Mouse (Mus musculus) lung, postnatal 0 days (tissue): ENCODE data around the gene Glb1. TPM values are rescaled to one million over a fixed set of nuclear protein-coding genes. Genes with fewer than 3 reads are reported as not detected.

Experiments
- ATAC-seq: fragments of 200-750 bp; cut with Nextera tagmentation; 2 replicates; pipeline ENCODE4 v1.8.0; 2017; ENCODE audit warnings: moderate library complexity
- DNase-seq: peaks from one replicate; pipeline ENCODE4 v3.0.0-alpha.2; 2016; ENCODE audit warnings: low spot score
- H3K27ac ChIP-seq: fragments of 300-500 bp; sonication (generic); 2 replicates; pipeline ENCODE4 v1.5.1; 2014; ENCODE audit warnings: antibody characterized with exemption, mild to moderate bottlenecking, low read length, mixed read lengths
- H3K27me3 ChIP-seq: fragments of 300-500 bp; sonication (generic); replicated peaks from 2 replicates; pipeline ENCODE4 v1.6.1; 2014; ENCODE audit warnings: low read length, mixed read lengths; ENCODE audit not compliant: insufficient read depth
- H3K36me3 ChIP-seq: fragments of 300-500 bp; sonication (generic); 2 replicates; pipeline ENCODE4 v1.6.1; 2014; ENCODE audit warnings: low read length, mixed read lengths; ENCODE audit not compliant: insufficient read depth
- H3K4me1 ChIP-seq: fragments of 300-500 bp; sonication (generic); 2 replicates; pipeline ENCODE4 v1.6.1; 2014; ENCODE audit warnings: antibody characterized with exemption, low read depth, low read length, mixed read lengths; ENCODE audit not compliant: insufficient read depth
- H3K4me2 ChIP-seq: fragments of 300-500 bp; sonication (generic); replicated peaks from 2 replicates; pipeline ENCODE4 v1.6.1; 2014; ENCODE audit warnings: low read depth, mild to moderate bottlenecking, low read length, moderate library complexity, mixed read lengths
- H3K4me3 ChIP-seq: fragments of 300-500 bp; sonication (generic); 2 replicates; pipeline ENCODE4 v1.5.1; 2014; ENCODE audit warnings: low read depth, low read length
- H3K9ac ChIP-seq: fragments of 300-500 bp; sonication (generic); replicated peaks from 2 replicates; pipeline ENCODE4 v1.6.1; 2014; ENCODE audit warnings: low read depth, mild to moderate bottlenecking
- H3K9me3 ChIP-seq: fragments of 300-500 bp; sonication (generic); 2 replicates; pipeline ENCODE4 v1.6.1; 2016; ENCODE audit warnings: low read length, mixed read lengths
- CTCF ChIP-seq: IDR thresholded peaks from 2 replicates; pipeline ENCODE4 v1.5.1; 2016; ENCODE audit warnings: antibody characterized with exemption, mild to moderate bottlenecking
- EP300 ChIP-seq: IDR thresholded peaks from 2 replicates; pipeline ENCODE4 v1.6.1; 2016; ENCODE audit warnings: antibody characterized with exemption, mild to moderate bottlenecking, control low read depth
- WGBS: fragments of 180-500 bp; shearing (Covaris S2); extraction: QIAGEN DNeasy Blood & Tissue Kit; methylation state at CpG from one replicate; pipeline ENCODE4 v1.1.7; 2014; 5-methylcytosine and 5-hydroxymethylcytosine counted together
- polyA plus RNA-seq: library from polyadenylated mRNA; unstranded; fragments of >200 nt; fragmentation: Nextera tagmentation; extraction: Ambion mirVana; gene quantifications from 2 replicates; pipeline ENCODE4 v1.2.1, GENCODE M21; 2015

Glb1 gene
- polyA plus RNA-seq, 1 experiment from 2014 or later = 23.4 TPM

DNA sequence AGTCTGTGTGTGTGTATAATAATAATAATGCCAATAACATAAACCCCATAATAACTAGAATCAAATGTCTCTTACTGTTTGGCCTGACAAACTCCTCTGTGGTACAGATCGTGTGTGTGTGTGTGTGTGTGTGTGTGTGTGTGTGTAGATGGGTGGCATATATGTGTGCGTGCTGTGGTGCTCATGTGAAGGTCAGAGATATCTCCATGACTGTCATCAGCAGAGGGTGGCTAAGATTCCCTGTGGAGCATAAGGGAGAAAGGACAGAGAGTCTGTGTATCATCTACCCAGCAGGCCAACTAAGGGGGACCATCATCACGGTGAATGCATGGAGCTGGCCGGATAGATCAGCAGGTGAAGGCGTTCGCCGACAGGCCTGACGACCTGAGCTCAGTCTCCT, 46.0 kb downstream of the Glb1 start:
- no peak overlapping the region for H3K9ac ChIP-seq
- H3K4me2 ChIP-seq = no peak overlapping the region
- H3K4me1 ChIP-seq = no peaks in the 10 kb centered on the region
- no peaks in the 10 kb centered on the region for H3K27me3 ChIP-seq
- no peak overlapping the region for H3K27ac ChIP-seq
- TF ChIP-seq CTCF (no peak), EP300 (no peak)
- ATAC-seq = no peak
- H3K4me3 ChIP-seq = no peak overlapping the region
- no peak for DNase-seq
- 0 out of 2 replicates have a peak, but pooled peaks cover 4% of the 10 kb centered on the region for H3K36me3 ChIP-seq
- H3K9me3 ChIP-seq = no peaks in the 10 kb centered on the region
- 85% methylated on average over 8 of the region's 8 CpGs for WGBS

GRCm38 (mm10) chr9:114448700-114449099, 47.8 kb downstream of the Glb1 start:
- no peaks in the 10 kb centered on the region for H3K36me3 ChIP-seq
- no peak for TF ChIP-seq CTCF
- no peak for TF ChIP-seq EP300
- no peak overlapping the region for H3K27ac ChIP-seq
- no peaks in the 10 kb centered on the region for H3K4me1 ChIP-seq
- no peak overlapping the region for H3K4me3 ChIP-seq
- H3K9me3 ChIP-seq = no peaks in the 10 kb centered on the region
- no peak for DNase-seq
- WGBS = 63% methylated on average over 5 of the region's 5 CpGs
- ATAC-seq = no peak
- H3K27me3 ChIP-seq = no peaks in the 10 kb centered on the region
- no peak overlapping the region for H3K4me2 ChIP-seq
- no peak overlapping the region for H3K9ac ChIP-seq

DNA sequence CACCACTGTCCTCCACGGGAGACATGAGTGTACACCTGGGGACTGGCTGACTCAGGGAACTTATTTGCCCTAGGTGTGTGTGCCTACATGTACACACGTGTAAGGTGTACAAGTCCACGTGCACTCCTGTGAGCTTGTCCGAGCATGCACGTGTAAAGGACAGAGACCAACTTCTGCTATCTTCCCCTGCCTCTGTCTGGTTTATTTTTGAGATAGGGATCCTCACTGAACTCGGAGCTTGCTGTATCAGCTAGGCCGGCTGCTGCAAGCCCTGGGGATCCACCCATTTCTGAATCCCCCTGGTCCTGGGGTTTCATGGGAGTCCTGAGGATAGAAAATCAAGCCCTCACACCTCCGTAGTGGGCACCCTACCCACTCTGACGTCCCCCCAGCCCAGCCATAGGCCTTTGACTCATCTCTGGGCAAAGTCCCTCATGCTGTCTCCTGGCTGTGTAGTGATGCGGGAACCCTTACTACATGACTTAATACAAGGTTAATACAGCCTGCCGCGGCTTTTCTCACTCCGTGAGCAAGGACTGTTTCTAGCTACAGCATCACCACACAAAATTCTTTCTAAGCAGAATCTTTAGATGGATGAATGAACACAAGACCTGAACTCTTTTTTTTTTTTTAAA, 48.4 kb downstream of the Glb1 start:
- H3K4me2 ChIP-seq = no peak overlapping the region
- H3K36me3 ChIP-seq = no peaks in the 10 kb centered on the region
- TF ChIP-seq EP300 (no peak), CTCF (no peak)
- H3K4me3 ChIP-seq = no peak overlapping the region
- ATAC-seq (no peak), DNase-seq (no peak)
- WGBS = 80% methylated on average over 13 of the region's 13 CpGs
- no peak overlapping the region for H3K9ac ChIP-seq
- H3K4me1 ChIP-seq = no peaks in the 10 kb centered on the region
- H3K9me3 ChIP-seq = no peaks in the 10 kb centered on the region
- H3K27ac ChIP-seq = no peak overlapping the region
- no peaks in the 10 kb centered on the region for H3K27me3 ChIP-seq

- H3K27me3 ChIP-seq = no peaks in the 10 kb centered on the region
- H3K27ac ChIP-seq = no peak overlapping the region
- no peak overlapping the region for H3K4me2 ChIP-seq
- no peak overlapping the region for H3K9ac ChIP-seq
- whole genome bisulfite sequencing = 71% methylated on average over 7 of the region's 7 CpGs
- DNase-seq (no peak), ATAC-seq (no peak)
- H3K4me1 ChIP-seq = no peaks in the 10 kb centered on the region
- no peak overlapping the region for H3K4me3 ChIP-seq
- H3K36me3 ChIP-seq = 0 out of 2 replicates have a peak, but pooled peaks cover 4% of the 10 kb centered on the region
- no peak for TF ChIP-seq EP300
- TF ChIP-seq CTCF = no peak
- H3K9me3 ChIP-seq = no peaks in the 10 kb centered on the region
These were observed 50.7 kb downstream of the Glb1 start for GRCm38 (mm10) chr9:114451615-114452014.

DNA sequence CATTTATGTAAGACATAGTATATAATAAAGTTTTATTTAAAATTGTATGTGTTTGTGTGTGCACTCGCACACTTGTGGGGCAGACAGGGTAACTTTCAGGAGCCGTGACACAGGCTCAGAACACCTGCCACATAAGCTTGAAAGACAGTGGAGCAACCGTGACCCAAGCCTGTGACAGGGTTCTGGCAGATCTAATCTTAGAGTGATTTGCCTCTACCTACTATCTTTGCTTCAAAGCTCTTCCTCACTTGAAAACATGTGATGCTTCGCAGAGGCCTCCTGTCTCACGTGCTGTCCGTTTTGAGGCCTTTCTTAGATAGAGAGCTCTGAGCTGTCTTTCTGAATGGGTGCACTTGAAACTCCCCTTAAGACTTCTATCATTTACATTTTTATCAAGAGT, 51.5 kb downstream of the Glb1 start:
- no peak overlapping the region for H3K27ac ChIP-seq
- TF ChIP-seq EP300 (no peak), CTCF (no peak)
- no peak overlapping the region for H3K9ac ChIP-seq
- no peaks in the 10 kb centered on the region for H3K27me3 ChIP-seq
- H3K9me3 ChIP-seq = no peaks in the 10 kb centered on the region
- H3K4me2 ChIP-seq = no peak overlapping the region
- no peak overlapping the region for H3K4me3 ChIP-seq
- H3K36me3 ChIP-seq = peaks cover 12% of the 10 kb centered on the region; the same call in 1 of the 2 replicates
- DNase-seq (no peak), ATAC-seq (no peak)
- 87% methylated on average over 6 of the region's 6 CpGs for WGBS
- no peaks in the 10 kb centered on the region for H3K4me1 ChIP-seq

GRCm38 (mm10) chr9:114455420-114455819, 54.5 kb downstream of the Glb1 start:
- Histone ChIP-seq H3K27ac (no peak overlapping the region), H3K27me3 (no peaks in the 10 kb centered on the region), H3K9me3 (no peaks in the 10 kb centered on the region), H3K9ac (no peak overlapping the region), H3K36me3 (peaks cover 13% of the 10 kb centered on the region; the same call in 1 of the 2 replicates), H3K4me1 (no peaks in the 10 kb centered on the region), H3K4me2 (no peak overlapping the region), H3K4me3 (no peak overlapping the region)
- DNase-seq (no peak), ATAC-seq (no peak)
- 76% methylated on average over 2 of the region's 2 CpGs for WGBS
- TF ChIP-seq CTCF (no peak), EP300 (no peak)

DNA sequence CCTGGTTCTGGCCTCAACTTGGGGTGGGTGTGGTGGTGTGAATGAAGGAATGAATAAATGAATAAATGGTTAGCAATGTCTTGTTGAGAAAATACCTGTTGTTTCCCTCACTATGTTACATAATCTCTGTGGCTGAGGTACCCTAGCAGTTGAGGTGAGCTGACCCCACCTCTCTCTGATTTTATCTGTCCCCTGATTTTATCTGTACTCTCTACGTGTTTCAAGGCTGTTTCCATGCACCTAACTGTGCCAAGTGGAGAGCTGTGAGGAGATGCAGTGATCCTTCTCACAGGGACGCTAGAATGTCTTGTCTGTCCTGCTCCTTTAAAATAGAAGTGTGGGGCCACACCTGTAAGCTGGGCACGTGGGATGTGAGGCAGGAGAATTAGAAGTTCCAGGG, 57.6 kb downstream of the Glb1 start:
- no peak overlapping the region for H3K4me3 ChIP-seq
- WGBS = 81% methylated on average over 3 of the region's 3 CpGs
- H3K27ac ChIP-seq = no peak overlapping the region
- H3K36me3 ChIP-seq = peaks cover 13% of the 10 kb centered on the region; the same call in 1 of the 2 replicates
- H3K9me3 ChIP-seq = no peaks in the 10 kb centered on the region
- H3K4me2 ChIP-seq = no peak overlapping the region
- ATAC-seq (no peak), DNase-seq (no peak)
- H3K4me1 ChIP-seq = no peaks in the 10 kb centered on the region
- no peaks in the 10 kb centered on the region for H3K27me3 ChIP-seq
- TF ChIP-seq EP300 = no peak
- no peak for TF ChIP-seq CTCF
- H3K9ac ChIP-seq = no peak overlapping the region
